Mouse (Mus musculus) forebrain, embryonic 16.5 days (tissue): ENCODE measurements around the gene Brms1l. TPM values are rescaled to one million over a fixed set of nuclear protein-coding genes. Genes with fewer than 3 reads are reported as not detected.
A peak's percentile ranks its signal among the peaks of the same experiment; 100 is the strongest.
"Not testable (repeated sequence)": the region's sequence is repeated elsewhere in the genome, so short reads cannot be mapped to it uniquely, and the experiment has no call there.

Experiments used
- ATAC-seq: fragments of 200-750 bp; cut with Nextera tagmentation; 2 replicates; pipeline ENCODE4 v1.8.0; 2017; ENCODE audit warnings: mild to moderate bottlenecking, moderate library complexity
- H3K27ac ChIP-seq: fragments of 300-500 bp; sonication (generic); 2 replicates; pipeline ENCODE4 v1.5.1; 2014; ENCODE audit warnings: low read length, control low read depth
- H3K27me3 ChIP-seq: fragments of 300-500 bp; sonication (generic); replicated peaks from 2 replicates; pipeline ENCODE4 v1.6.1; 2014; ENCODE audit warnings: low read length; ENCODE audit not compliant: control insufficient read depth, insufficient read depth
- H3K36me3 ChIP-seq: fragments of 300-500 bp; sonication (generic); 2 replicates; pipeline ENCODE4 v1.6.1; 2014; ENCODE audit not compliant: control insufficient read depth, insufficient read depth
- H3K4me1 ChIP-seq: fragments of 300-500 bp; sonication (generic); replicated peaks from 2 replicates; pipeline ENCODE4 v1.6.1; 2014; ENCODE audit warnings: low read length; ENCODE audit not compliant: control insufficient read depth, insufficient read depth
- H3K4me2 ChIP-seq: fragments of 300-500 bp; sonication (generic); 2 replicates; pipeline ENCODE4 v1.6.1; 2014; ENCODE audit warnings: mild to moderate bottlenecking, low read length, control low read depth
- H3K4me3 ChIP-seq: fragments of 300-500 bp; sonication (generic); replicated peaks from 2 replicates; pipeline ENCODE4 v1.5.1; 2014; ENCODE audit warnings: mild to moderate bottlenecking, low read length, control low read depth
- H3K9ac ChIP-seq: fragments of 300-500 bp; sonication (generic); replicated peaks from 2 replicates; pipeline ENCODE4 v1.6.1; 2014; ENCODE audit warnings: low read depth, low read length, control low read depth
- H3K9me3 ChIP-seq: fragments of 300-500 bp; sonication (generic); 2 replicates; pipeline ENCODE4 v1.6.1; 2016; ENCODE audit warnings: low read length; ENCODE audit not compliant: control insufficient read depth
- WGBS: fragments of 180-500 bp; shearing (Covaris S2); extraction: QIAGEN DNeasy Blood & Tissue Kit; methylation state at CpG from one replicate; pipeline ENCODE4 v1.1.7; 2014; 5-methylcytosine and 5-hydroxymethylcytosine counted together
- polyA plus RNA-seq: library from polyadenylated mRNA; unstranded; fragments of >200 nt; fragmentation: Nextera tagmentation; extraction: Ambion mirVana; gene quantifications from 2 replicates; pipeline ENCODE4 v1.2.1, GENCODE M21; 2015

The Brms1l gene
- 62.6 and 67.2 TPM in 2 replicates for polyA plus RNA-seq

DNA sequence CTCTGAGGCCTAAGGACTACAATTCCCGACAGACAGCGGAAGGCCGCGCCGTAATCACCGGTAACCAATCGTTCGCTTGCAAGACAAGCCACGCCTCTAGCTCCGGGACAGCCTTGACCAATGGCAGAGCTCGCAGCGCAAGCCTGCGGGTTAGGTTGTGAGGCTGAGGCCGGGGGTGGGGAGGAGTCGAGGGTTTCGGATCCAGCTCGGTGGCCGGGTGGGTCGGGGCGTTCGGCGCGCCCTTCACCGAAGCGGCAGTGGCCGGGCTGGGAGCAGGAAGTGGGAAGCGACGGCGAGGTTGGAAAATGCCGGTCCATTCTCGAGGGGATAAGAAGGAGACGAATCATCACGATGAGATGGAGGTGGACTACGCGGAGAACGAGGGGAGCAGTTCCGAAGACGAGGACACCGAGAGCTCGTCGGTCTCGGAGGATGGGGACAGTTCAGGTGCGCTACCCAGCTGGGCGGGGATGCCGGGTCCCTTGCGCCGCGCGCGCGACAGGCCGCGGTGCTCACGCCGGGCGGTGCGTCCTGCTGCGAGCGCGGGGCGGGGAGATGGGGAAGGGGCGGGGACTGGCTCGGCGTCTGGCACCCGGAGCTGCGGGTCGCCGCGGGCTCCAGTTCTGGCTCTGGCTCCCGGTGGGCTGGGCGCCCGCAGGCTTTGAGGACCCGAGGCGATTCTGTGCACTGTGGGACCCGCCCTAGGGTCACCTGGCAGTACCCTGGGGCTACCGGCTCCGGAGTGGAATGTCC, at the start of gene Brms1l:
Brms1l (plus strand) TSS at position 126 of the 753 bp plus-strand sequence.
- Histone ChIP-seq H3K27me3 (no peaks in the 10 kb centered on the region), H3K4me3 (peak within 1 kb of the TSS; percentile 88), H3K36me3 (no peaks in the 10 kb centered on the region), H3K9me3 (no peaks in the 10 kb centered on the region), H3K4me2 (peak within 1 kb of the TSS; percentile 87), H3K9ac (peak within 1 kb of the TSS; percentile 91), H3K27ac (peak within 1 kb of the TSS; percentile 95), H3K4me1 (peaks cover 13% of the 10 kb centered on the region)
- ATAC-seq, result peak; percentile 99
- WGBS, result under 1% methylated on average over 60 of the region's 77 CpGs

DNA sequence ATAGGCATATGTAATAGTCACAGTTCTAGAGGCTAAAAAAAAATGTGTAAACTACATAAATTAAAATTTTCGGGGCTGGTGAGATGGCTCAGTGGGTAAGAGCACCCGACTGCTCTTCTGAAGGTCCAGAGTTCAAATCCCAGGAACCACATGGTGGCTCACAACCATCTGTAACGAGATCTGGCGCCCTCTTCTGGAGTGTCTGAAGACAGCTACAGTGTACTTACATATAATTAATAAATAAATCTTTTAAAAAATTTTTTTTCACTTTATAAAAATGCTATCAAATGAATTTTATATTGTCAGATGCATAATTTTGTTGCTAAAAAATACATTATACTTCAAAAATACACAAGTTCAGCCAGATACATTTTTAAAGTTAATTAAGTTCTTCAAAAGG, 41.6 kb upstream of the Brms1l start:
- 87% methylated on average over 4 of the region's 4 CpGs for WGBS
- ATAC-seq, H3K4me2 ChIP-seq: not testable (repeated sequence)

DNA sequence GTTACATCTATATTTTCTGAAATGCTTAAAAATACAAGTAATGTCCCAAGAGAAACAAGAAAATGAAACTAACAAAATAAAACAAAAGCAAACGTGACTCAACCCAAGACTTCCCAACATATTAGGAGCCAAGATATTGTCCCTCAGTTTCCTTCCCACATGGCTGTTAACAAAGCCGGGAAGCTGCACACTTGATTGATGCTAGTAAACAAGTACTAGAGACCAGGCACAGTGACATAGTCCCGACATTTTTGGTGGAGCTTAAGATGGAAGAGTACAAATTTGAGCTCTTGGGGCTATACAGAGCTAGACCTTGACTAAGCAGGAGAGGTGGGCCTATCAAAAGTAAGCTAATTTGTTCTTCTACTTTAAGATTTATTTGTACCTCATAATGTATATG, 39.0 kb upstream of the Brms1l start:
- H3K27ac ChIP-seq, result no peak overlapping the region
- H3K4me3 ChIP-seq, result no peak overlapping the region
- H3K9me3 ChIP-seq, result no peaks in the 10 kb centered on the region
- no peaks in the 10 kb centered on the region for H3K4me1 ChIP-seq
- H3K36me3 ChIP-seq, result no peaks in the 10 kb centered on the region
- 90% methylated on average over 3 of the region's 3 CpGs for WGBS
- H3K4me2 ChIP-seq, result no peak overlapping the region
- H3K9ac ChIP-seq, result no peak overlapping the region
- no peaks in the 10 kb centered on the region for H3K27me3 ChIP-seq
- ATAC-seq, result no peak

More for the DNA sequence above, 41.6 kb upstream of the Brms1l start:
- not testable (repeated sequence) for H3K4me3 ChIP-seq, H3K9me3 ChIP-seq, H3K27me3 ChIP-seq, H3K9ac ChIP-seq, H3K27ac ChIP-seq, H3K36me3 ChIP-seq, H3K4me1 ChIP-seq

DNA sequence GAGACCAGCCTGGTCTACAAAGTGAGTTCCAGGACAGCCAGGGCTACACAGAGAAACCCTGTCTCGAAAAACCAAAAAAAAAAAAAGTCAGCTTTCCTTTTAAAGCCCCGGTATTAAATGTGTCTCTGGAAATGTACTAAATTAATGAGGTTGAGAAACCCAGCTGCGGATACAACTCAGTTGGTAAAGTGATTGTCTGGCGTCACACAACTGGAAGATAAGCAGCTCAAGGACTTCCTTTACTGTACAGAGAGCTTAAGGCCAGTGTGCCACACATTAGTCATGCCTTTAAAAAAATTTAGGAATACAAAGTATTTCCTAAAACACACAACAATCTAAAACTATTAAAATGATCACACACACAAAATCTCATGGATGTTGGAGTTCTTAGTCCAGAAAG, 37.4 kb upstream of the Brms1l start:
- ATAC-seq, result no peak
- Histone ChIP-seq H3K36me3 (no peaks in the 10 kb centered on the region), H3K27me3 (no peaks in the 10 kb centered on the region), H3K9ac (no peak overlapping the region), H3K4me2 (no peak overlapping the region), H3K9me3 (no peaks in the 10 kb centered on the region), H3K27ac (no peak overlapping the region), H3K4me1 (no peaks in the 10 kb centered on the region), H3K4me3 (no peak overlapping the region)
- WGBS, result 96% methylated on average over 4 of the region's 4 CpGs

DNA sequence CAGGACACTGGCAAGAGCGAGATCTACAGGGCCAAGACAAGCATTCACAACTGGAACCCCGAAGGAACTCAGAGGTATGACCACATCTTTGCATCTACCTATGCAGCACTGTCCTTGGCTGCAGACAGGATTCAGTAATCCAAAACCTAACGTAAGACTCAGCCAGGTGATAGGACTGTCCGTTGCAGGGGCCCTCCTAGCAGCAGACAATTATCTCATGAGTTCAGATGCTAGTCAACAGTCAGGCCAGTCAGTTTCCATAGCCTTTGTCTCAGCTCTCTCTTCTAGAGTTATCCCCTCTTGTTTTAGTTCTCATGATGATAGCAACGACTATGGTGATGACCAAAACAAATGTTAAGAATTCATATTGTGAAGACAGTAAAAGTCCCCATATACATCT, 36.0 kb upstream of the Brms1l start:
- H3K36me3 ChIP-seq, result no peaks in the 10 kb centered on the region
- no peaks in the 10 kb centered on the region for H3K27me3 ChIP-seq
- peaks cover under 1% of the 10 kb centered on the region; the same call in 1 of the 2 replicates for H3K4me1 ChIP-seq
- WGBS, result 91% methylated on average over 5 of the region's 5 CpGs
- no peak overlapping the region for H3K4me3 ChIP-seq
- H3K4me2 ChIP-seq, result no peak overlapping the region
- no peaks in the 10 kb centered on the region for H3K9me3 ChIP-seq
- ATAC-seq, result no peak
- no peak overlapping the region for H3K9ac ChIP-seq
- H3K27ac ChIP-seq, result no peak overlapping the region

DNA sequence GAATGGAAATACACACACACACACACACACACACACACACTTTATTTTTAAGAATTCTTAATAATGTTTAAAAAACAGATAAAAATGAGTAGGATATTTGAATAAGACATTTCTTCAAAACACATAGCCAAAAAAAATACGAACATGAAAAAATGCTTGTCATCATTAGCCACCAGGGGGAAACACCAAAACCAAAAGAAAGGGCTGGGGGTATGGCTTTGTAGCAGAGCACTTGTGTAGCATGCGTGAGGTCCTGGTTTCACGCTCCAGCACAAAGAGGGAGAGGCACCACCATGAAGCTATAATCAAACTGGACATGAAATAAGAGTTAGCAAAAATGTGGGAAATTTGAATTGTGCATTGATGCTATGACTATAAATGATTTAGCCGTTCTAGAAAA, 35.0 kb upstream of the Brms1l start:
- Histone ChIP-seq H3K36me3 (no peaks in the 10 kb centered on the region), H3K9ac (no peak overlapping the region), H3K4me3 (no peak overlapping the region), H3K27me3 (no peaks in the 10 kb centered on the region), H3K4me1 (peaks cover 3% of the 10 kb centered on the region; the same call in 1 of the 2 replicates), H3K9me3 (no peaks in the 10 kb centered on the region), H3K27ac (no peak overlapping the region), H3K4me2 (no peak overlapping the region)
- no peak for ATAC-seq
- WGBS, result 88% methylated on average over 4 of the region's 4 CpGs

DNA sequence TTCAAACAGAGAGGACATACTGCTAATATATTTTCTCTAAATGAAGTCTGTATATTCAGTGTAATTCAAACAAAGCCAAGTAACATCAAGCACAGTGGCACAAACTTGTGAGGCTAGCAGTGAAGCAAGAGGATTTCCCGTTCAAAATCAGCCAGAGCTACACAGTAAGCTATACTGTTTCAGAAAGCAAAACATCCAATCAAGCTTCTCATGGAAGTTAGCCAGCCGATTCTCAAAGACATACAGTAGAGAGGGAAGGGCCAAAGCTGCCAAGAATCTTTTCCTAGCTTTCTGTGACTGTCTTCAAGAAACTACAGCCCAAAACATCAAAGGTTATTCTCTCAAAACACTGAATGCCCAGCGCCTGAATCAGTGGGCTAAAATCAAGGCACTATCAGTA, 31.1 kb upstream of the Brms1l start:
- H3K27me3 ChIP-seq, result no peaks in the 10 kb centered on the region
- H3K9ac ChIP-seq, result no peak overlapping the region
- H3K36me3 ChIP-seq, result no peaks in the 10 kb centered on the region
- peaks cover 3% of the 10 kb centered on the region; the same call in 1 of the 2 replicates for H3K4me1 ChIP-seq
- WGBS, result 37% methylated on average over 3 of the region's 3 CpGs
- H3K4me3 ChIP-seq, result no peak overlapping the region
- H3K4me2 ChIP-seq, result no peak overlapping the region
- H3K27ac ChIP-seq, result no peak overlapping the region
- ATAC-seq, result peak; percentile 50; the same call in 1 of the 2 replicates
- H3K9me3 ChIP-seq, result no peaks in the 10 kb centered on the region

DNA sequence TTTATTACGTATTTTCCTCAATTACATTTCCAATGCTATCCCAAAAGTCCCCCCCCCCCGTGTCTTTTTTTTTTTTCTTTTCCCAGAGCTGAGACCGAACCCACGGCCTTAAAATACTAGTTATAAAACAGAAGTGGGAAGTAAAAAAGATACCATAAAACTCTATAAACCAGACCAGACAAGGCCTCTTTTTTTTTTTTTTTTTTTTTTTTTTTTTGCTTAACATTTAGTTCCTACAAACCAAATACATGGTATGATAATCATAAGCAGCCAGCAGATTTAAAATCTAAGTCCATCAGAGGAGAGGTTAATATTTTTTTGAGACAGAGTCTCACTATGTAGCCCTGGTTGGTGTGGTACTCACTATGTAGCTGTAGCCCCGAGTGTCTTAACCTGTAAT, 19.6 kb upstream of the Brms1l start:
- Histone ChIP-seq H3K9ac (no peak overlapping the region), H3K4me1 (no peaks in the 10 kb centered on the region; the same call in none of the 2 replicates), H3K9me3 (no peaks in the 10 kb centered on the region), H3K4me3 (no peak overlapping the region), H3K27ac (no peak overlapping the region), H3K4me2 (no peak overlapping the region), H3K27me3 (no peaks in the 10 kb centered on the region), H3K36me3 (no peaks in the 10 kb centered on the region)
- no peak for ATAC-seq
- 96% methylated on average over 5 of the region's 5 CpGs for WGBS

DNA sequence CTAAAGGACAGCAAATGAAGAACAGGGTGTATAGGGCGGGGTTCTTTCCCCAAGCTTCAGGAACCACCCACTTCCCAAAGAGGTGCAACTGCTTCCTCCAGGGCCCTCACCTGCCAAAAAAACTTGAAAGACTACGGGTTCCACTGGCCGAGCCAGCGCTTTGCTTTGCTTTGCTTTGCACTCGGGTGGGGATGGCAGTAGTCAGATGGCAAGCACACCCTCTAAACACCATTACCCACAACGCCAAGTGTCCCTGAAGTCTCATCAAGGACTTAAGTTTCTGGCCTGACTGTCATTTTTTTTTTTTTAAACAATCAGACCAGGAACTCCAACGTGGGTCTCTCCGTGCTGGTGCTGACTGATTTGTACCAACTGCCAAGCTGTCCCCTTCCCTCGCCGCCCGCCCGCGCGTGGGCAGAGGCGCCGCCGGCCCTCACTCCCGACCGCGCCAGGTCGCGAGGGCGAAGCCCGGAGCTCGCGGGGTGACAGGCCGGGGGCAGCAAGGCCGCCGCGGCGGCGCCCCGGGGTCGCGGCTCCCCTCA, 15.9 kb upstream of the Brms1l start:
- WGBS, result under 1% methylated on average over 34 of the region's 35 CpGs
- H3K9me3 ChIP-seq, result no peaks in the 10 kb centered on the region
- peak overlapping the region; percentile 98 for H3K9ac ChIP-seq
- H3K4me3 ChIP-seq, result peak overlapping the region; percentile 97
- peak overlapping the region; percentile 91 for H3K27ac ChIP-seq
- ATAC-seq, result peak; percentile 34
- no peaks in the 10 kb centered on the region for H3K36me3 ChIP-seq
- no peaks in the 10 kb centered on the region for H3K27me3 ChIP-seq
- no peaks in the 10 kb centered on the region; the same call in none of the 2 replicates for H3K4me1 ChIP-seq
- H3K4me2 ChIP-seq, result peak overlapping the region; percentile 67
